Mouse (Mus musculus) cerebellum, adult 9-11 months (tissue): ENCODE measurements around the gene Coil.
"Not testable (repeated sequence)": the region's sequence is repeated elsewhere in the genome, so short reads cannot be mapped to it uniquely, and the experiment has no call there.

Source experiments
- DNase-seq: peaks from one replicate; pipeline ENCODE4 v3.0.0; 2022

Gene Coil

DNA sequence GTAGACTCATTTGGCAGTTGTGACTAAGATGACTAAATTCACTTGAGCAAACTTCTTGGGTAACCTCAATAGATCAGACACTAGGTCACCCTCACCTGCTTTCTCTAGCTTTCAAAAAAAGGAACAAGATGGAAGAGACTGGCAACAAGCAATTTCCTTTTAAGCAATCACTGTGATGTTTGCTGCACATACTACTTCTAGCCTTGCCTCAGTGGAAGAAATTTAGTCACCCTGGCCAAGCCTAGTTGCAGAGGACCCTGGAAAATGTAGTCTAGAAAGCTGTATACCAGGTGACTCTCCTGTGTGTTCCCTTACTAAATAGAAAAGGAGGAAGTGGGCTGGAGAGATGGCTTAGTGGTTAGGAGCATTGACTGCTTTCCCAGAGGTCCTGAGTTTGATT, 36.4 kb downstream of the Coil start:
- DNase-seq: no peak

DNA sequence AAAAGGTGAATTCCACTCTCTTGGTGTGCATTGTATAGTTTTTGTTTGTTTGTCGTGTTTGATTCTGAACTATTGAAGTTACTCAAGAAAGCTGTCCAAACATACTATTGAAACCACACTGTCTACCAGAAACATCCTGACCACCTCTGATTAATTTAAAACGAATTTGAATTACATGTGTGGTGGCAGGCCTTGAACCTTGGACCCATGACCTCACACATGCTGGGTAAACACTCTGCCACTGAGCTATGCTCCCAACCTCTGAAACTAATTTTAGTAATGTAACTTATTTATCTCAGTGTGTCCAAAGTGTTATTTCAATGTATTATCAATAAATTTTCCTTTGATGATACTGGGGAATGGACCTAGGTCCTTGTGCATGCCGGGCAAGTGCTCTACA, 37.5 kb downstream of the Coil start:
- no peak for DNase-seq

DNA sequence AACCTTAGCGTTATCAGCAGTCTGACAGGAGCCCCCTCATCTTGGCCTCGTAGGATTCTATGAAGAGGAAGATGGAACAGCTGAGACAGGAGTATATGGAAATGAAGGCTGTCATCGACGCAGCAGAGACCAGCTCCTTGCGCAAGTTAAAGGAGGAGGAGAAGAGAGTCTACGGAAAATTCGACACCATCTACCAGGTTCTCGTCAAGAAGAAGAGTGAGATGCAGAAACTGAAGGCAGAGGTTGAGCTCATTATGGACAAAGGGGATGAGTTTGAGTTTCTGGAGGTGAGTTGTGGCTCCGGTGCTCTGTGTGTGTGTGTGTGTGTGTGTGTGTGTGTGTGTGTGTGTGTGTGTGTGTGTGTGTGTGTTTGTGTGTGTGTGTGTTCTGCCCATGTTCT, 39.0 kb downstream of the Coil start:
- DNase-seq: no peak

DNA sequence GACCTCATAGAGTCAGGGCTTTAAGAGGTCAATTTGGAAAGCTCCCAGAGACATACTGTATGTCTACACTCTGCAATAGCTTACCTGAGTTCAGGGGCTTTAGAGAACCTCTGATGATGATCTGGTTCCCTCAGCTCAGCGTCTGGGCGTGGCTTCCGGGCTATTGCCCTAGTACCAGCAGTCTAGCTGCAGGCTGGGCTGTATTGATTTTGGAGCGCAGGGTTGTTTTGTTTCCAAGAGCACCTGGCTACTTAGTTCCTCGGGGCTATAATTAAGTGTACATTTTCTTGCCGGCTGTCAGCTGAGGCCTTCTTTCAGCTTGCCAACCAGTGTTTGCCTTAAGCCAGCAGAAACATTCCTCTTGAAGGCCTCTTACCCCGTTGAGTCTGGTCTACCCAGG, 39.4 kb downstream of the Coil start:
- DNase-seq: no peak

DNA sequence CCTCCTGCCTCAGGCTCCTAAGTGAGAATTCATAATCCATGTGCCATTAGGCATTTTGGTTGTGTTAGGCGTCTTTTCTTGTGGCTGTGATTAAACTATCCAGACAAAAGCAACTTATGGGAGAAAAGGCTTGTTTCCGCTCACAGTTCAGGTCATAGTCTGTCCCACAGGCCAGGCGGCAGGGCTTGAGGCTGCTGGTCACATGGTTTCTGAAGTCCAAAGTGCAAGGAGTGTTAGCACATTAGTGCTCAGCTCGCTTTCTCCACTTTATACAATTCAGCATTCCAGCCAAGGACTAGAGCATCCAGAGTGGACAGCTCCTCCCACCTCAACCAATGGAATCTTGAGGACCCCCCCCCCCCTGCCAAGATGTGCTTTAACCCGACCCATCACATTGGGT, 42.2 kb downstream of the Coil start:
- DNase-seq: no peak

DNA sequence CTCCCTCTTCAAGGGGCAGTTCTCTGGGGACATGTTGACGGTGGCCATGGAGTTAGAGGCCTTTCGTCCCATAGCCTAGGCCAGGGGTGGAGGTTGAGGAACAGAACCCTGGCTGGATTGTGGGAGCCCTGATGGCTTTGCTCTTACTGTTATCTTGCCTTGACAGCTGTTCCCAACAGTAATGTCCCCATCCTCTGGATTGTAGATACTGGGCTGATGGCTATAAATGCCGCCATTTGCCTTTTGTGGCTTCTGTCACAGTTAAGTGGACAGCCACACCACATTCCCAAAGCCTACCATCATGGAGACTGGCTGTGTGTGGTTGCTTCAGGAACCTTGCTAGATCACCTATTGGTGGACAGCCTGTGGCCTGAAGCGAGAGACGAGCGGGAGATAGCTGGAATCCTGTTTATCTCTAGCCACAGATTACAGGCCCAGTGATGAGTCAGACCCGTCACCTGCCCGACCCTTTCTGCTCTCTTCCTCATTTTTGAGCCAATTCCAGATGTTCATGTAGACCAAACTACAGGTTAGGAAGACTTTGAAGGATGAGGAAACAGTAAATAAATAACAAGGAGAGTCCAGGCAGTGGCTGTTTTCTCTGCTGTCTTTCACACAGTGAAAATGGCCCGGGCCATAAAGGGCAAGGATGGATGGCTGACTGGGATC, 47.6 kb downstream of the Coil start:
- DNase-seq: no peak

DNA sequence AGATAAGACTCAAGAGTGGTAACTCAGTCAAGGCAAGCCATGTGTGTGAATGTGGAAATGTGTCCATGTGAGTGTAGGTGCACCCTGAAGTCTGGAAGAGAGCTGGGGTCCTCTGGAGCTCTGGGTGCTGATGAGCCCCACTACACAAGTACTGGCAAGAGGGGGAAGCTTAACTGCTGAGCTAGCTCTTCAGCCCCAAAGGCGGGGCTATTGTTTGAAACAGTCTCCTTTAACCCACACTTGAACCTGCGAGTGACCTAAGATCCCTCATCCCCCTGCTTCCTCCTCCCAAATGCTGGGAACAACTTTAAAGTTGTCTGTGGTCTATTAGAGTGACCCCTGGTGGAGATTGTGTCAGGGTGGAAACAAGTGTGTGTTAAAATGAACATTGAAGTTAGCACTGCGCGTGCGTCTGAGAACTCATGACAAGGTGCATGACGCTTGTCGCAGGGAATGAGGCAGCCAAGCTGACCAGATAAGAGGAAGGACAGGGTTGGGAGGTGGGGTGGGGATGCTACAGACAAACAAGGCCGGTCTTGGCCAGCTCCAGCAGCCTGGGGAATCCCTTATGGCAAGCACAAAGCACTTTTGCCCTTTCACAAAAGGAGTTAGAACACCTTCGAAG, 50.7 kb downstream of the Coil start:
- DNase-seq: no peak

DNA sequence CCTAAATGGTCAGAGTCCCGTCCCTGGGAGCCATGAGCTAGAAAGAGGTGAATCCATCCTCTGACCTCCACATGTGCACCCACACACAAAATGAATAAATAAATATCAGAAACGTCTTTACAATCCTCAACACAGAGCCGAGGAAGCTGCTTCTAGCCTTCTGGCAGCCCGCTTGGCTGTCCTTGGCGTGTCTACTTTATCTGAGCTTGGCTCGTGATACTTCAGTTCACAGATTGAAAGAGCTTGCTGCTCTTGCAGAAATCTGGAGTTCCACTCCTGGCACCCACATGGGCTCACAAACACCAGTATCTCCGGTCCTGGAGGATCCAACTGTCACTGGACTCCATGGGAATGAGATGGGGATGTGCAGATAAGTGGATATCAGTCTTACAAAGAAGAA, 51.6 kb downstream of the Coil start:
- DNase-seq: no peak

DNA sequence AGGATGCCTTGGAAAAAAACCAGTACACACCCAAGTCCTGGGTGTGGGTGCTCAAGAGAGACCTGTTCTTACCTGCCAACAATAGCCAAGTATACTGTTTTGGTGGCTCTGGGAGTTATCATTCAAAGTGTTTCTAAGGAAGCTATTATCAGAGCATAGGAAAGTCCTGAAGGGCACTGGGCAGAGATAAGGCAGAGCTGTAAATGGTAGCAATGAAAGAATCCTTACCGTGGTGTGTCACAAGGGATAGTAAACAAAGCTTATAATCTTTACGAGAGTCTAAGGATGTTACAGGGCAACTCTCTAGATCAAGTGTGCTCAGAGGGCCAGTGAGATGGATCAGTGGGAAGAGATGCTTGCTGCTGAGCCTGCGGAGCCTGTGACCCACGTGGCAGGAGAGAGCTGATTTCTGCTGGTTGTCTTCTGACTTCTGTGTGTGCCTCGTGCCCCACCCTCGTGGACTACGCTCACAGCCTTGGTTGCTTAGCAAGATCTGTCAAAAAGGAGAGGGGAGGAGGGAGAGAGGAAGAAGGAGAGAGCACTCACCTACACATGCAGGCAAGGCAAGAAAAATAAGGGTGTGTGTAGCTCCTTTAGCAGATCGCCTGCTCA, 52.2 kb downstream of the Coil start:
- no peak for DNase-seq

DNA sequence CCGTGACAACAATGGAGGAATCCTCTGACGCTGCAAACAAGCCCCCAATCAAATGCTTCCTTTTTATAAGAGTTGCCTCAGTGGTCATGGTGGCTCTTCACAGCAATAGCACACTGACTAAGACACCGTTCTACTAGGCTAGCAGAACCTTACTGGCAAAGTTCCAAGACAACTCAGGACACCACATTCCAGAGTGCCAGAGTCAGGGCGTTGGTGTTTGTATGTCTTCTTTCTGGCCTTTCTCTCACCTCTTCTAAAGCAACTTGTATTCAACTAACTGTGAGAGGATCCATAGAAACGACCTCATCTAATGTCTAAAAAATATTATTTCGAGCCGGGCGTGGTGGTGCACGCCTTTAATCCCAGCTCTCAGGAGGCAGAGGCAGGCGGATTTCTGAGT, 53.4 kb downstream of the Coil start:
- no peak for DNase-seq

DNA sequence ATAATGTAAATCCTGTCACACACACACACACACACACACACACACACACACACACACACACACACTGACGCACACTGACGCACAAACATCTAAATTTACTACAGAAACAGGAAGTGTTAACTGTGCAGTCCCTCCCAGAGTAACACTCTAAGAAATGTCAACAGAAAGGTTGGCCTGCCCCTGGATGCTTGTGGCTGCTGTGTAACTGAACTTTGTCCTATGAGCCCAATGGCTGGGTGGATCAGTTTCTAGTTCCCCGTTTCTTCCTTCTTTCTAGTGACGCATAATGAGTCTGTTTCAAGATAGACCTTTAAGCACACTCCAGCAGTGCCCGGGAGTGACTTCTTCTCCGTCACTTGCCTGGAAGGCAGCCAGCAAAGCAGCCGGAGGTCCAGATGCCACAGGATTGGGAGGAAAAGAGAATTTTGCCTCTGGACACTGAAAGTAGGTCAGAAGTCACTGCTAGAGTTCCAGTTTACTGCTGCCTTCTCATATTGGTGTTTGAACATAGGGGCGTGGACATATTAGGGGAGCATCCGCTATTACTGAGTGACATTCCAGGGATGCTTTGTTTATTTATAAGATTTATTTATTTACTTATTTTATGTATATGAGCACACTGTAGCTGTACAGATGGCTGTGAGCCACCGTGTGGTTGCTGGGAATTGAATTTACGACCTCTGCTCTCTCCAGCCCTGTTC, 54.3 kb downstream of the Coil start:
- peak; percentile 35 for DNase-seq

DNA sequence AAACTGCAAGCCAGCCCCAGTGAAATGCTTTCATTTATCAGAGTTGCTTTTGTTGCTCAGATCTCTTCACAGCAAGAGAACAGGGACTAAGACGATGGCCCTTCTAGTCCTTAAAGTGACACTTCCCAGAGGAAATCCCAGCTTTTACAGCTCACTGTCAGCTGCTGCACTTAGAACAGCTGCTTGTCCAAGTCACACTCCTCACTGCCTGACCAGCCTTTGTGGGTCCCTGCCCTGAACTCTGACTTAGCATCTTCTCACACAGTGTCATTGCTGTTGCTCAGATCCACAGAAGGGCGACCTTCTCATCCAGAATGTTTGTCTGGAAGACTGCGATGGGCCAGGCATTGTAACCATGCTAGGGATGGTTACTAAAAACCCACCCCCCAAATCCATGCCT, 55.6 kb downstream of the Coil start:
- no peak for DNase-seq

DNA sequence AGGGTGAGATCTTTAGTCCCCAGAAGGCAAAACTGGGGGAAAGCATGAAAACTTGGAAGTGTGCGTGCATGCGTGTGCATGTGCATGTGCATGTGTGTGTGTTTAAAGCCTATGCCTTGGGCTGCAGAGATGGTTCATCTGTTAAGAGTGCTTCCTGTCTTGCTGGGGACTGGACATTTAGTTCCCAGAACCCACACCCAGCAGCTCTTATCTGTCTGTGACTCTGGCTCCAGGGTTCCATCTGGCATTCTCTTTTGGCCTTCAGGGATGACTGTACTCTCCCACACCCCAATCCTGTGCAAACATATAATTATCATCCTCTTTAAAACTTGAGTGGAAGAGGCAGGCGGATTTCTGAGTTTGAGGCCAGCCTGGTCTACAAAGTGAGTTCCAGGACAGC, 56.1 kb downstream of the Coil start:
- no peak for DNase-seq

DNA sequence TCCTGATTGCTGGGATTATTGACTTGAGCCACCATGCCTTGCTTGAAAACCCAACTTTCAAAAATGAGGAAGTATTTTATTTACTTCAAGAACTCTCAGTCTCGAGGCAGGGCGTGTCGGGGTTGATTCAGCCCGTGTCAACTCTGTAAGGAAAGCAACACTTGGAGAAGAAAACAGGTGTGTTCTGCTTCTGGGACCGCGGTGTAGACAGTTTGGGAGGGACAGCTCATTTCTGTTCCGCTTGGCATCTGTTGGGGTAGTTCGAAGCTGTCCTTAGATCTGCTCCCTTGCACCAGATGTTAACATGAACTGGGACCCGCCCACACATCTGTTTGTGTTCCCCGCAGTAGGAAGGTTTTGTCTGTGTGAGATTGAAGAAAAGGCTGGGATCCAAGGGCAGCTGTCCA, 57.9 kb downstream of the Coil start:
- DNase-seq: no peak

DNA sequence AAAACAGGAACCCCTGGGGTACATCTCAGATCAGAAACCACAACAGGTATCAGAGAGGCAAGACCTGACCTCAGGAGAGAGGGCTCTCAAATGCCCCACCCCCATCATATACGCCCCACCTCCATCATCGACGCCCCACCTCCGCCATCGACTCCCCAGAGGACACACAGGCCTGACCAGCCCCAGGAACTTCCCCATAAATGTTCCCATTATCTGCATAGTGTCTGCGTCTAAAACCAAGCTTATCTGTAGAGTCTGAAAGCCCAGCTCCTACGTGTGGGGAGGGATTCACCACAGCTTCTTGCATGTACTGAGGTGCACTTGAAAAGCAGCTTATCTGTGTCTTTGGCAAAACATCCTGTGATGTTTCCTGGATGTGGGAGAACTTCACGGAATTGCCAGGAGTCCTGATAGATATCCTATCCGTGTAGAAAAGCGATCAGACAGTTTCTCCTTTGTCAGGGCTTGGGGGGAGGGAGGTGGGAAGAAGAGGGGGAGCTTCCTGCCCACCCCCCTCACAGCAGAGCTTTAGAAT, 58.9 kb downstream of the Coil start:
- DNase-seq: no peak

DNA sequence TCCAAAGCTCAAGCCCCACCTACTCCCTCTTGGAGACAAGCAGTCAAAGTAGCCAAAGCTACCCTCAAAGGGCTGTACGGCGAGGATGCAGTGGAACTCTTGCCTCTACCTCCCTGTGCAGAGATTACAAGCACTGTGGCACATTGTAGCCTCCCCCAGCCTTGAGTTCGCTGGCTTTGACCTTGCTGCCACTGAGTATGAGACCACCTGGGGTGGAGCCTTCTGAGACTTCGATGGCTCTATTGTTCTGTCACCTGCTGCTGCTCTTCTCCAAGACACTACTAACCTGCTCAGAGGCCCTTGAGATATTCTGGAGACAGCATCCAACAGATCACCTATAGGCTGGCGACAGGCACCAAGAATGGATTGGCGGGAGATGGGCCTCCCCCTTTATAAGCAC, 60.5 kb downstream of the Coil start:
- DNase-seq: no peak

DNA sequence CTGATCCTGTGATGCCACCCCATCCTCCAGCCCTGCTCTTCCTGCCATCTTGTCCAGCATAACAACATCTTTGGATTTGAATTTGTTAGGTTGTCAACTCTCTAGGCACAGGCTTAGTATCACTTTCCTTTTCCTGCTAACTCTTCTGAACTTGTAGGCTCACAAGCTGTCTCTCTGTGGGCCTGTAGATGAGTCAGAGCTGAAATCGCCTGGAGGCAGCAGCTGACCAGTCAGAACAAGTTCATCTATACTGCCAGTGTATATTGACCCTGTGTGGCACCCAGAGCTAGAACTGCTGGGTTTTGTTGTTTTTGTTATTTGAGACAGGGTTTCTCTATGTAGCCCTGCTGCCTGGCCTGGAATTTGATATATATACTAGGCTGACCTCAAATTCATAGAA, 61.1 kb downstream of the Coil start:
- no peak for DNase-seq

DNA sequence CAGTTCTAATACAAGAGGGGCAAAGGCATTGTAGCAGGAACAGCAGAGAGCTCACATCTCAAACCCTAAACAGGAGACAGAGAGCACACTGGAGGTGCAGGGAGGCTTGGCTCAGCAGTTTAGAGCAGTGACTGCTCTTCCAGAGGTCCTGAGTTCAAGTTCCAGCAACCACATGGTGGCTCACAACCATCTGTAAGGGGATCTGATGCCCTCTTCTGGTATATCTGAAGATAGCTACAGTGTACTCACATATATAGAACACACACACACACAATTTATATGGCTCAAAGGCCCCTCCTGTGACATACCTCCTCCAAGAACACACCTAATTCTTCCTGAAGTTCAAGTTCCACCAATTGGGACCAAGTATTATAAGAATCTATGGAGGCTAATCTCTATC, 64.5 kb downstream of the Coil start:
- DNase-seq: no peak

DNA sequence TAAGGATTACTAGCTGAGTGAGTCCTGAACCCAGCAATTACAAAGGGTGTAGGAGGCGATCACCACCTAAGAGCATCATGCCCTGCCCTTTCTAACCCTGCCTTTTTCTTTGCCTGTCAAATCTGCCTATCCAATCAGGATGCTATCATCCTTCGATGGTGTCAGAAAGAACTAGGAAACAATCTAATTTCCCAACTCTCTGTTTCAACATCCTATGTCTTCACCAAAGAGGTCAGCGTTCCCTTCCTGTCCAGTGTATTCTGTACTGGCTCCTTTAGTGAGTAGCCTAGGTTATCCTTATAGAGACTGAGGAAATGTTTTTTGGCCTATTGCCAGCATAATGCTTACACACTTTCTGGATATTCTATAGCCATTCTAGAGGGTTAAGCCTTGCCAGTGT, 65.5 kb downstream of the Coil start:
- DNase-seq: no peak

DNA sequence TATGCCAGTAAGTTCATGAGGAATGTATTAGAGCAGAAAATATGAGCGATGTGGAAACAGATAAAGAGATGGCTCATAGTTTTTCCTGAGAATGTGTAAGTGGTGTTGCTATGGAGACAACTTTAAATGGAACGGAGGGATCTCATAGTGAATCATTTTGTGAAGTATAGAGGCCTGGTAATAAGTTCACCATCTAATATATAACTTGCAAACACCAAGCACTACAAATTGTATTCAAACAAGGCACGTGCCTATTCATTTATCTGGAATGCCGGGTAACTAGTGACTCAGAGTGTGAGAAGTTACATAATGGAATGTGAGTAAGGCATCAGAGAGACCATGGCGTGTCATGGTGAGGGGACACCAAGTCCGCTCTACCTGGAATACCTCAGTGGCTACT, 68.4 kb downstream of the Coil start:
- DNase-seq: no peak

DNA sequence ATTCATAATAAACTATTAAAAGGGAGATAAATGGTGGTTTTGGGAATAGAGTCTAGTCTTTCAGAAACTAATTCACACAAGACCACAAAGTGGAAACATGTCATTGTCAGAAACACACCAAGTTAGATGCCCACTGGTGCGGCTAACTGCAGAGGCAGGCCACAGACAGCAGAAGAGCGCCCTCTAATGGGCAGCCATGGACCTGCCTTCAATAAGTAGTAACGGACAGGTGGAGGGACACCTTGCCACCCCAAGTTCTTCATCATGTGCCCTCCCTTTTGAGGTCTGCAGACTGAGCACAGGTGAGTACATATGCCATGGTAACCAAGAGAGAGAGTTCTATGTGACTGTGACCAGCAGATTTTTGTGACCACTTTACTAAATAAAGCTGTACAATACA, 69.3 kb downstream of the Coil start:
- DNase-seq: peak; percentile 27

DNA sequence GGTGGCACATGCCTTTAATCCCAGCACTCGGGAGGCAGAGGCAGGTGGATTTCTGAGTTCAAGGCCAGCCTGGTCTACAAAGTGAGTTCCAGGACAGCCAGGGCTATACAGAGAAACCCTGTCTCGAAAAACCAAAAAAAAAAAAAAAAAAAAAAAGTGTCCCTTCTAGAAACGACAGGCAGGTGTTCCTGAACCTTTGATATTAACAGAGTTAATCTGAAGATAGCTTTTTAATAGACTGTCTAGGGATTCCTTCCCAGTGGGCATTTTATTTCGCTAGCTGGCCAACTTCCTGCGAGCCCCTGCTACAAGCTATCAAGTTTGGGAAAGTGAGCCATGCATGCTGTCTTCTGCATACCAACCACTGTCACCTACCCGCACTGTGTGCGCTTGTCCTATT, 71.0 kb downstream of the Coil start:
- not testable (repeated sequence) for DNase-seq
